Mouse (Mus musculus): ENCODE measurements at regions not wholly inside any gene's neighbourhood (a gene's known extent, or its start where the extent isn't known, plus 50 kb on each side); places are given as distances from the start of the nearest gene placed in this dataset.

GRCm38 (mm10) chr12:79928298-79928697 is 184.5 kb downstream of the Zfp36l1 start:
- no peak overlapping the region for H3K4me3 ChIP-seq
- H3K27me3 ChIP-seq: no peaks in the 10 kb centered on the region
- peak overlapping the region; percentile 94 for H3K27ac ChIP-seq
- no peak for ATAC-seq (ENCODE audit: insufficient number of reproducible peaks, insufficient read depth, low FRiP score, low TSS enrichment)
- WGBS: 22% methylated on average over 4 of the region's 4 CpGs
- H3K36me3 ChIP-seq: no peaks in the 10 kb centered on the region
- peak overlapping the region; percentile 5; the same call in 1 of the 2 replicates for H3K4me2 ChIP-seq (replicated peaks)
- no peak overlapping the region for H3K9ac ChIP-seq
- peaks cover 74% of the 10 kb centered on the region for H3K4me1 ChIP-seq
- H3K9me3 ChIP-seq: no peaks in the 10 kb centered on the region

GRCm38 (mm10) chr12:79925704-79926588 is 186.9 kb downstream of the Zfp36l1 start:
- H3K9ac ChIP-seq: peak overlapping the region; percentile 26; the same call in 1 of the 2 replicates
- no peaks in the 10 kb centered on the region for H3K9me3 ChIP-seq
- no peaks in the 10 kb centered on the region for H3K36me3 ChIP-seq
- no peaks in the 10 kb centered on the region for H3K27me3 ChIP-seq
- WGBS: 17% methylated on average over 6 of the region's 6 CpGs
- H3K4me1 ChIP-seq: peaks cover 79% of the 10 kb centered on the region
- ATAC-seq (ENCODE audit: insufficient number of reproducible peaks, insufficient read depth, low FRiP score, low TSS enrichment): no peak
- H3K27ac ChIP-seq: peak overlapping the region; percentile 94
- peak overlapping the region; percentile 31 for H3K4me2 ChIP-seq (replicated peaks)
- no peak overlapping the region for H3K4me3 ChIP-seq

GRCm38 (mm10) chr12:79924921-79925703 is 187.7 kb downstream of the Zfp36l1 start:
- Histone ChIP-seq H3K4me1 (peaks cover 79% of the 10 kb centered on the region), H3K27ac (peak overlapping the region; percentile 94), H3K36me3 (no peaks in the 10 kb centered on the region), H3K4me2 (replicated peaks) (peak overlapping the region; percentile 31), H3K4me3 (no peak overlapping the region), H3K27me3 (no peaks in the 10 kb centered on the region), H3K9ac (peak overlapping the region; percentile 26; the same call in 1 of the 2 replicates), H3K9me3 (no peaks in the 10 kb centered on the region)
- WGBS: 3% methylated on average over 16 of the region's 16 CpGs
- ATAC-seq (ENCODE audit: insufficient number of reproducible peaks, insufficient read depth, low FRiP score, low TSS enrichment): 0 out of 2 replicates have a peak, but pooled peaks have one; percentile 23

- Histone ChIP-seq H3K27ac (peak overlapping the region; percentile 94), H3K36me3 (no peaks in the 10 kb centered on the region), H3K27me3 (no peaks in the 10 kb centered on the region), H3K9me3 (no peaks in the 10 kb centered on the region), H3K4me1 (peaks cover 68% of the 10 kb centered on the region), H3K9ac (no peak overlapping the region), H3K4me2 (replicated peaks) (no peak overlapping the region), H3K4me3 (no peak overlapping the region)
- no peak for ATAC-seq (ENCODE audit: insufficient number of reproducible peaks, insufficient read depth, low FRiP score, low TSS enrichment)
- WGBS: 75% methylated on average over 6 of the region's 6 CpGs
Measured at GRCm38 (mm10) chr12:79923811-79924210, 189.0 kb downstream of the Zfp36l1 start.

GRCm38 (mm10) chr12:79921786-79922185 is 191.0 kb downstream of the Zfp36l1 start:
- no peak for ATAC-seq (ENCODE audit: insufficient number of reproducible peaks, insufficient read depth, low FRiP score, low TSS enrichment)
- Histone ChIP-seq H3K9ac (no peak overlapping the region), H3K4me3 (no peak overlapping the region), H3K4me1 (peaks cover 57% of the 10 kb centered on the region), H3K36me3 (no peaks in the 10 kb centered on the region), H3K4me2 (replicated peaks) (no peak overlapping the region), H3K9me3 (no peaks in the 10 kb centered on the region), H3K27me3 (no peaks in the 10 kb centered on the region), H3K27ac (peak overlapping the region; percentile 71; the same call in 1 of the 2 replicates)
- WGBS: 36% methylated on average over 5 of the region's 5 CpGs

GRCm38 (mm10) chr12:79918983-79919382 is 193.8 kb downstream of the Zfp36l1 start:
- ATAC-seq (ENCODE audit: insufficient number of reproducible peaks, insufficient read depth, low FRiP score, low TSS enrichment): no peak
- no peak overlapping the region for H3K4me2 ChIP-seq (replicated peaks)
- H3K9me3 ChIP-seq: no peaks in the 10 kb centered on the region
- H3K4me1 ChIP-seq: peaks cover 30% of the 10 kb centered on the region
- no peak overlapping the region for H3K9ac ChIP-seq
- 88% methylated on average over 5 of the region's 5 CpGs for WGBS
- no peaks in the 10 kb centered on the region for H3K27me3 ChIP-seq
- no peak overlapping the region for H3K27ac ChIP-seq
- no peak overlapping the region for H3K4me3 ChIP-seq
- H3K36me3 ChIP-seq: no peaks in the 10 kb centered on the region

GRCm38 (mm10) chr12:79917634-79918289 is 195.1 kb downstream of the Zfp36l1 start:
- Histone ChIP-seq H3K27ac (peak overlapping the region; percentile 26), H3K9me3 (no peaks in the 10 kb centered on the region), H3K9ac (no peak overlapping the region), H3K27me3 (no peaks in the 10 kb centered on the region), H3K4me1 (peaks cover 26% of the 10 kb centered on the region), H3K36me3 (no peaks in the 10 kb centered on the region), H3K4me2 (replicated peaks) (no peak overlapping the region), H3K4me3 (no peak overlapping the region)
- 32% methylated on average over 10 of the region's 10 CpGs for WGBS
- ATAC-seq (ENCODE audit: insufficient number of reproducible peaks, insufficient read depth, low FRiP score, low TSS enrichment): no peak

GRCm38 (mm10) chr12:79916896-79917633 is 195.7 kb downstream of the Zfp36l1 start:
- WGBS: 76% methylated on average over 5 of the region's 5 CpGs
- no peak overlapping the region for H3K4me2 ChIP-seq (replicated peaks)
- no peaks in the 10 kb centered on the region for H3K27me3 ChIP-seq
- H3K9ac ChIP-seq: no peak overlapping the region
- H3K4me1 ChIP-seq: peaks cover 24% of the 10 kb centered on the region
- H3K36me3 ChIP-seq: no peaks in the 10 kb centered on the region
- peak overlapping the region; percentile 26 for H3K27ac ChIP-seq
- no peak overlapping the region for H3K4me3 ChIP-seq
- no peak for ATAC-seq (ENCODE audit: insufficient number of reproducible peaks, insufficient read depth, low FRiP score, low TSS enrichment)
- H3K9me3 ChIP-seq: no peaks in the 10 kb centered on the region

- Histone ChIP-seq H3K4me1 (peaks cover 25% of the 10 kb centered on the region), H3K36me3 (no peaks in the 10 kb centered on the region), H3K9ac (no peak overlapping the region), H3K4me2 (replicated peaks) (no peak overlapping the region), H3K9me3 (no peaks in the 10 kb centered on the region), H3K4me3 (no peak overlapping the region), H3K27ac (no peak overlapping the region), H3K27me3 (no peaks in the 10 kb centered on the region)
- no peak for ATAC-seq (ENCODE audit: insufficient number of reproducible peaks, insufficient read depth, low FRiP score, low TSS enrichment)
- WGBS: 83% methylated on average over 6 of the region's 6 CpGs
Measured at GRCm38 (mm10) chr12:79913898-79914297, 198.9 kb downstream of the Zfp36l1 start.

GRCm38 (mm10) chr12:79912281-79913063 is 200.3 kb downstream of the Zfp36l1 start:
- ATAC-seq (ENCODE audit: insufficient number of reproducible peaks, insufficient read depth, low FRiP score, low TSS enrichment): no peak
- H3K27ac ChIP-seq: no peak overlapping the region
- WGBS: 91% methylated on average over 10 of the region's 10 CpGs

More at GRCm38 (mm10) chr12:79912281-79913063, 200.3 kb downstream of the Zfp36l1 start:
- H3K9ac ChIP-seq: no peak overlapping the region
- H3K4me3 ChIP-seq: no peak overlapping the region
- H3K36me3 ChIP-seq: no peaks in the 10 kb centered on the region
- no peaks in the 10 kb centered on the region for H3K9me3 ChIP-seq
- H3K4me1 ChIP-seq: peaks cover 22% of the 10 kb centered on the region
- H3K4me2 ChIP-seq (replicated peaks): no peak overlapping the region
- H3K27me3 ChIP-seq: no peaks in the 10 kb centered on the region

All from embryonic facial prominence, embryonic 12.5 days (tissue).